28 mouse cellular contexts compared by ENCODE assay signal in the genomic region with DNA sequence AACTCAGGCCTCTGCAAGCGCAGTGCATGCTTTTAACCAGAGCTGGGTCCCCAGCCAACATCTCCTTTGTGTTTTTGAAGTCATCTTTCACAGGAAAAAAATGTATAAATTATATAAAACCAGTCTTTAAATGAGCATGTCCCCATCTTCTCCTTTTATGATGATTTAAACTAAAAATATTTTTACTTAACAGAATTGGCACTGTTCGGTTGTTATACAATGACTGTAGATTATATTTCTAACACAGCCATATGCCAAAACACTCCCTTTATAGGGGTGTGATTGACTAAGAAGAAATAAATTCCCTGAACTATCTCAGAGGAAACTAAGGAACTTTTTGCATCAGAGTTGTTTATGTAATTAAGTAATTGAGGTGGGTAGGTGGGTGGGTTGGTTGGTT. TPM values are rescaled to one million over a fixed set of nuclear protein-coding genes. Genes with fewer than 3 reads are reported as not detected.
"Had no signal": no experiment of that assay in that cellular context is flagged by ENCODE, and none has a peak within 500 bp of the region (broad histone marks: within the 10 kb centered on the region; RNA-seq: fewer than 3 reads in every experiment).

No protein-coding gene starts in this region.

- H3K27ac ChIP-seq: gastrocnemius, adult 2 months; heart, adult 2 months; heart, embryonic 13.5 days; heart, embryonic 15.5 days; hindbrain, embryonic 10.5 days; hindbrain, embryonic 12.5 days; hindbrain, embryonic 14.5 days; intestine, embryonic 15.5 days; layer of hippocampus, adult 2 months; limb, embryonic 10.5 days; limb, embryonic 12.5 days; liver, embryonic 13.5 days; liver, embryonic 15.5 days had no signal

- H3K4me3 ChIP-seq: gastrocnemius, adult 2 months; heart, adult 2 months; heart, embryonic 13.5 days; heart, embryonic 15.5 days; hindbrain, embryonic 10.5 days; hindbrain, embryonic 12.5 days; intestine, embryonic 15.5 days; layer of hippocampus, adult 2 months; limb, embryonic 10.5 days; limb, embryonic 12.5 days; liver, embryonic 13.5 days; liver, embryonic 15.5 days had no signal

- DNase-seq: gastrocnemius, adult 2 months; gastrocnemius, postnatal 10 days; gastrocnemius, postnatal 25 days; heart, adult 2 months; heart, postnatal 14 days; heart, postnatal 4 days; kidney, adult 18-20 months; kidney, adult 8-10 months; kidney, postnatal 10 days; kidney, postnatal 25 days; kidney, postnatal 4 days; liver; liver, embryonic 13.5 days had no signal

- ATAC-seq: hindbrain, embryonic 16.5 days; inflammation-experienced regulatory T-cells, adult 6 months; intestine, embryonic 15.5 days; intestine, postnatal 0 days had no signal

RNA-seq across cellular contexts. Expression of a gene that starts 48.0 kb away (rescaled TPM):
- total RNA-seq: gastrocnemius, postnatal 25 days; gastrocnemius, postnatal 4 days; granulocyte monocyte progenitor cell, adult 5-6 weeks; heart, adult 2 months; heart, postnatal 14 days; heart, postnatal 4 days had no signal
